Mouse (Mus musculus): Measurements from ENCODE around the gene Reg3d. TPM values are rescaled to one million over a fixed set of nuclear protein-coding genes. Genes with fewer than 3 reads are reported as not detected.
"Not testable (repeated sequence)": the region's sequence is repeated elsewhere in the genome, so short reads cannot be mapped to it uniquely, and the experiment has no call there.

Gene Reg3d
- not detected in 2 replicates for polyA plus RNA-seq (2012; ENCODE audit: insufficient read depth, insufficient read length, low replicate concordance, missing spikeins)

DNA sequence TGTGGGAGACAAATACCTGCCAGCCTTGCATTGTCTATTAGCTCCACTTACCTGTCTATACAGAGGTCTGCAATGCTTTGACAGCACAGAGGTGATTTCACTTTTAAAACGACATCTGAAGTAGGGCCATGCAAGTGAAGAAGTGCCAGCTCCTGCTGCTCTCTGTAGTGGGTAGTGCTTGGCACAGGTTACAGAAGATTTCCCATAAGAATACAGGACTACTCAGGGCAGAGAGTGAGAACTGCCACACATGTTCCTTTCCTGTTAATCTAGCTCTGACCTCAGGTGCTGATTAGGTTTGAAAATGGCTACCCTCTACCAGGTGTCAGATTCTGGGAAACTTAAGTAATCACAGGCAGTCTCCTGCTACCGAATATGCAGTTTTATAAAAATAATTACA lies at the start of gene Reg3d:
Reg3d (minus strand) TSS at position 101 of the 400 bp plus-strand sequence.
- no peaks in the 10 kb centered on the region for H3K4me1 ChIP-seq (ENCODE audit: control insufficient read depth, insufficient read depth, low read length)
- H3K4me3 ChIP-seq (ENCODE audit: insufficient read depth, low read depth, low read length): no peak within 1 kb of the TSS
- H3K27ac ChIP-seq (ENCODE audit: insufficient read depth, low read depth, low read length): no peak within 1 kb of the TSS
- WGBS: 81% methylated on average over 2 of the region's 2 CpGs
- TF ChIP-seq POLR2A (IDR thresholded peaks at IDR 0.05; ENCODE audit: insufficient read depth, low read depth, low read length): no peak
- no peak for TF ChIP-seq CTCF (IDR thresholded peaks at IDR 0.05; ENCODE audit: insufficient read depth, low read depth, low read length)

GRCm38 (mm10) chr6:78425497-78425896 lies 46.8 kb upstream of the Reg3d start:
- WGBS: 90% methylated on average over 3 of the region's 3 CpGs
- Histone ChIP-seq H3K27ac (ENCODE audit: insufficient read depth, low read depth, low read length) (no peak overlapping the region), H3K4me1 (ENCODE audit: control insufficient read depth, insufficient read depth, low read length) (no peaks in the 10 kb centered on the region), H3K4me3 (ENCODE audit: insufficient read depth, low read depth, low read length) (no peak overlapping the region)
- no peak for TF ChIP-seq POLR2A (IDR thresholded peaks at IDR 0.05; ENCODE audit: insufficient read depth, low read depth, low read length)
- TF ChIP-seq CTCF (IDR thresholded peaks at IDR 0.05; ENCODE audit: insufficient read depth, low read depth, low read length): no peak

DNA sequence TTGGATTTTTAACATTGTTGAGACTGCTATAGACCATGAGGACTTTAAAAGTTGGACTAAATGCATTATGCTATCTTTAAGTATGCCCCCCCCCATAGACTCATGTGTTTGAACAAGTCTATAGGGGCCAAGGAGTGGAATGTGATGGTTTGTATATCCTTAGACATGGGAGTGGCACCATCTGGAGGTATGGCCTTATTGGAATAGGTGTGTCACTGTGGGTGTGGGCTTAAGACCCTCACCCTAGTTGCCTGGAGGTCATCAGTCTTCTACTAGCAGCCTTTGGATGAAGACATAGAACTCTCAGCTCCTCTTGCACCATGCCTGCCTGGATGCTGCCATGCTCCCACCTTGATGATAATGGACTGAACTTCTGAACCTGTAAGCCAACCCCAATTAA lies 43.7 kb upstream of the Reg3d start, which contains the start of gene Reg1:
Reg1 (plus strand) TSS at position 301 of the 400 bp plus-strand sequence.
- not testable (repeated sequence) for H3K4me3 ChIP-seq (ENCODE audit: insufficient read depth, low read depth, low read length); H3K4me1 ChIP-seq (ENCODE audit: control insufficient read depth, insufficient read depth, low read length); H3K27ac ChIP-seq (ENCODE audit: insufficient read depth, low read depth, low read length)

- 98% methylated on average over 5 of the region's 17 CpGs for WGBS
- not testable (repeated sequence) for H3K27ac ChIP-seq (ENCODE audit: insufficient read depth, low read depth, low read length); H3K4me1 ChIP-seq (ENCODE audit: control insufficient read depth, insufficient read depth, low read length); H3K4me3 ChIP-seq (ENCODE audit: insufficient read depth, low read depth, low read length)
Measured at GRCm38 (mm10) chr6:78395323-78395722, 16.7 kb upstream of the Reg3d start, which contains the start of gene Reg2. Reg2 (plus strand) TSS chr6:78395623.

- Histone ChIP-seq H3K4me1 (ENCODE audit: control insufficient read depth, insufficient read depth, low read length) (no peaks in the 10 kb centered on the region), H3K4me3 (ENCODE audit: insufficient read depth, low read depth, low read length) (no peak overlapping the region), H3K27ac (ENCODE audit: insufficient read depth, low read depth, low read length) (no peak overlapping the region)
- WGBS: 76% methylated on average over 3 of the region's 3 CpGs
- TF ChIP-seq POLR2A (IDR thresholded peaks at IDR 0.05; ENCODE audit: insufficient read depth, low read depth, low read length) (no peak), CTCF (IDR thresholded peaks at IDR 0.05; ENCODE audit: insufficient read depth, low read depth, low read length) (no peak)
Measured at GRCm38 (mm10) chr6:78385609-78386008, 6.9 kb upstream of the Reg3d start.

GRCm38 (mm10) chr6:78380409-78380808 lies 1.7 kb upstream of the Reg3d start, which contains the start of gene Reg3a:
Reg3a (plus strand) TSS chr6:78380709.
- Histone ChIP-seq H3K4me3 (ENCODE audit: insufficient read depth, low read depth, low read length) (no peak within 1 kb of the TSS), H3K4me1 (ENCODE audit: control insufficient read depth, insufficient read depth, low read length) (no peaks in the 10 kb centered on the region), H3K27ac (ENCODE audit: insufficient read depth, low read depth, low read length) (no peak within 1 kb of the TSS)
- TF ChIP-seq POLR2A (IDR thresholded peaks at IDR 0.05; ENCODE audit: insufficient read depth, low read depth, low read length) (no peak), CTCF (IDR thresholded peaks at IDR 0.05; ENCODE audit: insufficient read depth, low read depth, low read length) (no peak)

- WGBS: 98% methylated on average over 2 of the region's 2 CpGs
- no peak for TF ChIP-seq POLR2A (IDR thresholded peaks at IDR 0.05; ENCODE audit: insufficient read depth, low read depth, low read length)
- no peak for TF ChIP-seq CTCF (IDR thresholded peaks at IDR 0.05; ENCODE audit: insufficient read depth, low read depth, low read length)
Measured at GRCm38 (mm10) chr6:78370357-78370756, 8.3 kb downstream of the Reg3d start, which contains the start of gene Reg3b. Reg3b (plus strand) TSS chr6:78370657.

DNA sequence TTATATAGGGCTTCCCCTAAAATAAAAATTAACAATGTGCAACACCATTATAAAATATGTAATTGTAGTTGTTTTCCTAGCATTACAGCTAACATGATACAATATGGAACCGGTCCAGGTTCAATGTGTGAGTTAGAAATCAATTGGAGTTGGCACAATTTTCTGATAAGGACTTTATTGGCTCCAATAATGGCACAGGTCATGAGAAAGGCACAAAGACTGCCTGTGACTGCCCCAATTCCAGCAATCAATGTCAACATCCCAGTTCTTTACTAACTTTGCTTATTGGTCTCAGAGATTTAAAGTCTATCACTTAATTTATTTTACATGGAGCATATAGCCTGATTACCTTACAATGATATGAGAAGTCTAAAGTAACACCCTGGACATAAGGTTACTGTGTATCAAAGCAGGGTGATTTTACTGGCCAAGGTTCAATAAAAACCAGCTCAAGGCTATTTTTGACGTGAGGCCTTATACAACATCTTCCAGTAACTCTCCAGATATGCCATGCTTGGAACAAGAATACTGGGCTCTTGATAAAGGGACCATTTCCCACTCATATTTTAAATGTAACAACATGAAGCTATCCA lies 16.6 kb downstream of the Reg3d start:
- no peak overlapping the region for H3K4me3 ChIP-seq (ENCODE audit: insufficient read depth, low read depth, low read length)
- TF ChIP-seq CTCF (IDR thresholded peaks at IDR 0.05; ENCODE audit: insufficient read depth, low read depth, low read length): no peak
- no peak for TF ChIP-seq POLR2A (IDR thresholded peaks at IDR 0.05; ENCODE audit: insufficient read depth, low read depth, low read length)
- H3K4me1 ChIP-seq (ENCODE audit: control insufficient read depth, insufficient read depth, low read length): no peaks in the 10 kb centered on the region
- no peak overlapping the region for H3K27ac ChIP-seq (ENCODE audit: insufficient read depth, low read depth, low read length)
- 76% methylated on average over 2 of the region's 2 CpGs for WGBS

More at GRCm38 (mm10) chr6:78370357-78370756, 8.3 kb downstream of the Reg3d start, which contains the start of gene Reg3b:
- Histone ChIP-seq H3K27ac (ENCODE audit: insufficient read depth, low read depth, low read length) (no peak within 1 kb of the TSS), H3K4me1 (ENCODE audit: control insufficient read depth, insufficient read depth, low read length) (no peaks in the 10 kb centered on the region), H3K4me3 (ENCODE audit: insufficient read depth, low read depth, low read length) (no peak within 1 kb of the TSS)

DNA sequence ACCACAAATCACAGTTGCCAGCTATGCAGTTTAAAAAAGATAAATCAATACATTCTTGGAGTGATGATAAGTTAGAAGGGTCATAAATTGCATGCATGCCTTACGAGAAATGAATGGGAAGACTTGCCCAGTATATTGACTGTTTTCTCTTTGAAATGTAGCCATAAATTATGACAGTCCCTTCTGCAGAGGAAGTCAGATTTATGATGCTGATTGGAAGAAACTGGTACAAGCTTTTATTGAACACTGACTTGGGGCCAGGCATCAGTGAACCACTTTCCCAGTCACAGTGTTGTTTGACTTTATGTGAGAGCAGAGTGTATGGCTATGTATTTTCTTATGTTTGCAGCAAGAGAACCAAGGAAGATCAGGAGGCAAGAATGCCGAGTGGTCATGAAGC lies 37.0 kb downstream of the Reg3d start:
- 92% methylated on average over 2 of the region's 2 CpGs for WGBS

DNA sequence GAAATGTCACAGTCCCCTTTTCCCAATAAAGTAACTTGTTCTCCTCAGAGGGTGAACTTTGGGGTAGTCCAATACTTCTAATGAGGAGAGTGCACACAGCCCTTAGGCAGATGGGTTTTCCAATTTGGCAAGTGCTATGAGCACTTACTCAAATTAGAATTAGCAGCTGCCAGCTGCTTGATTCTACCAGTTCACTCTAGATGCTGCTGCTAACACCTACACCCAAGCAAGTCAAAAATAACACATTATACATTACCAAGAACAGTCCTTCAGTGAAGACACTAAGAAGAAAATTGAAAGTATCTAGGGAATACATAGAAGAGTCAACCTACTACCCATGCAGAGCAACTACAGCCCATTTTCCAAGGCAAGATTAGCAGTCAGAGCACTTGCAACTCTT lies 38.4 kb downstream of the Reg3d start:
- H3K4me3 ChIP-seq (ENCODE audit: insufficient read depth, low read depth, low read length): no peak overlapping the region
- H3K27ac ChIP-seq (ENCODE audit: insufficient read depth, low read depth, low read length): no peak overlapping the region
- TF ChIP-seq POLR2A (IDR thresholded peaks at IDR 0.05; ENCODE audit: insufficient read depth, low read depth, low read length) (no peak), CTCF (IDR thresholded peaks at IDR 0.05; ENCODE audit: insufficient read depth, low read depth, low read length) (no peak)
- no peaks in the 10 kb centered on the region for H3K4me1 ChIP-seq (ENCODE audit: control insufficient read depth, insufficient read depth, low read length)

More for the DNA sequence above, 37.0 kb downstream of the Reg3d start:
- no peak for TF ChIP-seq CTCF (IDR thresholded peaks at IDR 0.05; ENCODE audit: insufficient read depth, low read depth, low read length)
- no peak overlapping the region for H3K27ac ChIP-seq (ENCODE audit: insufficient read depth, low read depth, low read length)
- no peak overlapping the region for H3K4me3 ChIP-seq (ENCODE audit: insufficient read depth, low read depth, low read length)
- no peaks in the 10 kb centered on the region for H3K4me1 ChIP-seq (ENCODE audit: control insufficient read depth, insufficient read depth, low read length)

Data from olfactory bulb, adult 2 months (tissue).